Mouse (Mus musculus) ES-Bruce4 (cell line): ENCODE results near the gene A2ml1.

Experiments
- CTCF ChIP-seq: IDR thresholded peaks from one replicate; pipeline ENCODE4 v1.8.1; 2011; ENCODE audit warnings: low read depth, low read length
- EP300 ChIP-seq: IDR thresholded peaks from 2 replicates; pipeline ENCODE4 v1.6.1; 2011; ENCODE audit warnings: low read depth, low read length; ENCODE audit not compliant: insufficient read depth
- POLR2A ChIP-seq: IDR thresholded peaks from one replicate; pipeline ENCODE4 v1.8.1; 2011; ENCODE audit warnings: low read length; ENCODE audit not compliant: insufficient read depth

DNA sequence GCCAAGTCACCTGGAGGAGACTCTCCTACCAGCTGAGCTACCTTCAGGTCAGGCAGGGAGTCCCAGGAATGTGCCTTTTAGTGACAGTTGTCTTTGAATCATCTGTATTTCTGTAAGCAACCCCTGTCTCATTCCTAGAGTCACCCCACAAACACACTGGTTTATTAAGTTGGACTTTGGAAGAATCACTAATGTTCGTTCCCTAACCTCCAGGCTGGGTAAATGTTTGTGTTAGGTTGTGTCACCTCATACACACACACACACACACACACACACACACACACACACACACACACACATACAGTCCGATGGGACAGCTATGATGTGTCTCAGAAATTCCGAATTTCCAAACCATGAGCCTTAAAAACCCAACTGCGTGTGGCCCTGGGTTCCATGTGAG lies 55.6 kb downstream of the A2ml1 start:
- no peak for TF ChIP-seq CTCF
- no peak for TF ChIP-seq POLR2A
- TF ChIP-seq EP300 = no peak
